Mouse (Mus musculus) brain, embryonic 14.5 days (tissue): ENCODE results near the gene Tjp1. TPM values are rescaled to one million over a fixed set of nuclear protein-coding genes. Genes with fewer than 3 reads are reported as not detected.

Experiments
- DNase-seq: peaks from one replicate; pipeline ENCODE4 v3.0.0-alpha.2; 2011; ENCODE audit warnings: low read depth
- CTCF ChIP-seq: fragments of 200-500 bp; IDR thresholded peaks from 2 replicates; pipeline ENCODE4 v1.5.1; 2012; ENCODE audit warnings: inconsistent platforms, mild to moderate bottlenecking, moderate library complexity, borderline replicate concordance; ENCODE audit not compliant: insufficient read depth, insufficient read length; ENCODE audit errors: extremely low read depth
- POLR2A ChIP-seq: fragments of 200-500 bp; IDR thresholded peaks from 2 replicates; pipeline ENCODE4 v1.6.1; 2012; ENCODE audit warnings: mild to moderate bottlenecking, inconsistent platforms, borderline replicate concordance; ENCODE audit not compliant: poor library complexity, insufficient read depth, insufficient read length, severe bottlenecking; ENCODE audit errors: extremely low read depth
- polyA plus RNA-seq: library from polyadenylated mRNA; depleted of rRNA; stranded (reverse); fragments of >200 nt; gene quantifications from 2 replicates; pipeline ENCODE4 v1.2.3, GENCODE M21; 2012

The Tjp1 gene
- polyA plus RNA-seq, 1 experiment, result 44.8 TPM

- TF ChIP-seq POLR2A, result no peak
- TF ChIP-seq CTCF, result no peak
- DNase-seq, result no peak
Observed at GRCm38 (mm10) chr7:65424519-65424918, 103.1 kb downstream of the Tjp1 start.

DNA sequence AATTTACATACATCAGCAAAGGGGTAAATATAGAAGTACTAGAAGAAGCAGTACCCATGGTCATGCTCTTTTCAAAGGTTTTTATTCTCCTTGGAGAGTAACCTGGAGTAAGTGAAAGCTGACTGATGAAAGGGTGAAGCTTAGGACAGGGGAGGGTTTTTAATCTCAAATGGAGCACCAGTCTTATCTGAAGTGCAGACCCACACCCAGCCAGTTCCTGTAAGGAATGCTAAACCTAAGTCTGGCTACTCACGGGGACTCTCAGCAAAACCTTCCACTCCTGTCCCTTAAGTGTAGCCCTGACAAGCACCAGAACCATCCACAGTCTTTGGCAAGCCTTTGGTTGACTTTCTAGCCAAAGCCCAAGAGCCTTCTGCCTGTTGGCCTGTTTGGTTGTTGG lies 105.1 kb downstream of the Tjp1 start:
- DNase-seq, result no peak
- TF ChIP-seq POLR2A (no peak), CTCF (no peak)

- DNase-seq, result peak; percentile 86
- no peak for TF ChIP-seq CTCF
Observed at GRCm38 (mm10) chr7:65421451-65421850, 106.1 kb downstream of the Tjp1 start.

GRCm38 (mm10) chr7:65419926-65420325 lies 107.7 kb downstream of the Tjp1 start:
- TF ChIP-seq POLR2A (no peak), CTCF (no peak)
- no peak for DNase-seq

DNA sequence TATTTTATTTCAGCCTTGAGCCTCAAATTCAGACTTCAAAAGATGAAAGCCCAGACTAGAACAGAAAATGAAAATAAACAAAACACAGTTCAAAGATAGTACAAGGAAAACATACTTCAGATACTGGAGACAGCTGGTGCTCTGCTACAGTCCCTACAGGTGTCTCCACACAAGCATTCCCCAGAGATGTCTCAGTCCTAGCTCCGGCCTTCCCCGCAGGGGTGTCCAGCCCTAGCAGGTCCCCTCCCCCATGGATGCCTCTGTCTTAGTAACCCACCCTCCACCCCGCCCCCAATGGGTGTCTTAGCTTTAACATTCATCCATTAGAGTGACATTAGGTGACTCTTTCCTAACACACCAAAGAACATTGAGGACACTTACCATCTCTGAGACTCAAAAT lies 108.6 kb downstream of the Tjp1 start:
- no peak for TF ChIP-seq CTCF
- no peak for TF ChIP-seq POLR2A
- no peak for DNase-seq

DNA sequence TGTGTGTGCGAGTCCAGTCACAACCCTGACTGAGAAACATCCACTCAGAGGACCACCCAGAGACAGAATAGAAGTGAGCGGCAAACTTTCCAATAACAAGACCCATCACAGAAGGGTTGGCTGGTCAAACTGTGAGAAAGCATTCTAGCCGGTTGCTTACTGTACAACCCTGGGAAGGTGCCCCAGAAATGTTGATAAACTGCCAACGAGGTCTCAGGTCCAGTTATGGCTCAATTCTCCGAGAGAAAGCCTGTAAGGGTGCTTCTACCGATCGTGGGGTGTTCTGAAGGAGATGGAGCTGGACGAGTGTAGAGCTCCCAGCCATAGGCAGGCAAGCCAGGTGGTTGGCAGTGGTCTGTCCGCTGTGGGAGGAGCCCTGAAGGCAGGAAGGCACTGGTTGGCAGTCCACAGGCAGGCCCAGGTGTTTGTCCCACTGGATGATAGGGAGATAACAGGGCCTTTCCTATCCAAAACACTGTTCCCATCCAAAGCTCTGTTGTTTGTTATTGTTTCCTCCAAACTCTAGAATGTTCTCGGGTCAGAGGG lies 109.1 kb downstream of the Tjp1 start:
- DNase-seq, result no peak
- TF ChIP-seq CTCF (no peak), POLR2A (no peak)

- no peak for DNase-seq
- TF ChIP-seq CTCF (no peak), POLR2A (no peak)
Observed at GRCm38 (mm10) chr7:65417231-65418100, 110.1 kb downstream of the Tjp1 start.

- DNase-seq, result no peak
- TF ChIP-seq POLR2A, result no peak
- no peak for TF ChIP-seq CTCF
Observed at GRCm38 (mm10) chr7:65416506-65416905, 111.1 kb downstream of the Tjp1 start.

DNA sequence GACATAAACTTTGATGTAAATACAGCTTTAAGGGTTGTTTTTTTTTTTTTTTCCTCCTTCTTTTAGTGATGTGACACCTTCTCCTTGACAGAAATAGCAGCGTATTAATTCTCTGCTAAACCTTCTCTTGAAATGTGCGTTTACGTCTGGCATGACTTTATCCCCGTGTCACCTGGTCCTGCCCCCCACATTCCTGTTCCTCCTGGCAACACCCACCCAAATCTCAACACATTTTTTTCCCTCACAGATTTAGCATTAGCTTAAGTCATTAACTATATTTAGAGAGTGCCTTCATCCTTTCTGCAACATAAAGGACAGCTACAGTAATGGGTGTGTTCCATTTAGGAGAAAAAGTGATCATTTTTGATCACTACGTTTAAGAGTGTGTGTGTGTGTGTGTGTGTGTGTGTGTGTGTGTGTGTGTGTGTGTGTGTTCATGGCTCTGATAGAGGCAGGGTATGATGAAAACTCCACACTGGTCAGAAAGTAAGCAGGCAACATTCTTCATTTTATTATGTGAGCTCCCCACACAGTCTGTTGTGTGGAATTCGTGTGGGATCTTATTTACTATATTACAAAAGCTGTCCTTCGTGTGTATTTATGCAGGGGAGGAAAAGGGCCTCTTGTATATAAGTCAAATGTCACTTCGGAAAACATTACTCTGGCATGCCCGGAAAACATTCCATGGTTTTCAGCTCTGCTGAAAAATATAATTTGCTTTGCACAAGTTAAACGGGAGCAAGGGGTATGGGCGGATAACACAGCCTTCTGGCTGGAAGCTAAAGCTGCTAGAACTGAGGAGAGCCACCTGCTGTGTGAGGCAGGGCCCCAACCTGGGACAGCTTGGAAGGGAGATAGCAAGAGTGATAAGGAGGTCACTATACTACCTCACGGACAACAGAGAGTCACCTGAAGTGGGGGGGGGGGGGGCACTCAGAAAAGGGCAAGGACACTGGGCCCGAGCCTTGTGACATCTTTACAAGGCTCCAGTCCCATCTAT lies 113.3 kb downstream of the Tjp1 start:
- DNase-seq, result no peak
- TF ChIP-seq POLR2A, result no peak
- TF ChIP-seq CTCF, result no peak

DNA sequence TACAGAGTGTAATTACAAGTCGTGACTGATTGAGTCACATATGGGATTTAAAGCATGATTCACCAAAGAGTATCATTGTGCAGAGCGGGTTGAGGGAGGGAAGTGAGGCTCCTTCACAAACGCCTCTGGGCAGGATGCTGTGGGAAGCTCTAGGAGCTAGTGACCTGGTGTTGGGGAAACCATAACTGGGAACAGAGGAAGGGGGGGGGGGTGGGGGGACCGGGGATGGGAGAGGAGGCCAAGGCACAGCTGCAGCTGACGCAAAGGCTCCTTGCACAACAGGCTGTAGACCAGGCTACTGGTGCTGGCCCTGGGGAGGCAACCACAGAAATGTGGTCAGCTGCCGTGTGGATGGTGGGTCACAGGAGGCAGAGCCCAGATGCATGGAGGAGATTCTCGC lies 116.9 kb downstream of the Tjp1 start:
- DNase-seq, result no peak
- TF ChIP-seq POLR2A (no peak), CTCF (no peak)

- no peak for TF ChIP-seq CTCF
- no peak for DNase-seq
Observed at GRCm38 (mm10) chr7:65406427-65406826, 121.2 kb downstream of the Tjp1 start.
